Mouse (Mus musculus) T-helper 2 cell (primary cell): Measurements from ENCODE around the gene P2ry6.

Experiments
- in situ Hi-C: fragments of 300-600 bp; cut with MboI, MseI; formaldehyde crosslinking; loops from one replicate; pipeline ENCODE4 v1.15.1; 2025; ENCODE audit warnings: high pct_unique_total_duplicates

The P2ry6 gene

GRCm38 (mm10) chr7:100988092-100988491, 13.6 kb upstream of the P2ry6 start:
- in situ Hi-C loops, result no loop called here

GRCm38 (mm10) chr7:100984452-100985395, 10.3 kb upstream of the P2ry6 start:
- in situ Hi-C loops, result no loop called here

GRCm38 (mm10) chr7:100979175-100979574, 4.7 kb upstream of the P2ry6 start:
- in situ Hi-C loops, result no loop called here

- in situ Hi-C loops, result no loop called here
Observed at GRCm38 (mm10) chr7:100978171-100978570, 3.7 kb upstream of the P2ry6 start.

GRCm38 (mm10) chr7:100972875-100973274, 1.6 kb downstream of the P2ry6 start:
- in situ Hi-C loops, result no loop called here

GRCm38 (mm10) chr7:100968874-100969659, 5.4 kb downstream of the P2ry6 start:
- in situ Hi-C loops, result no loop called here

- in situ Hi-C loops, result no loop called here
Observed at GRCm38 (mm10) chr7:100968376-100968775, 6.1 kb downstream of the P2ry6 start.

GRCm38 (mm10) chr7:100967850-100968249, 6.6 kb downstream of the P2ry6 start:
- in situ Hi-C loops, result no loop called here

GRCm38 (mm10) chr7:100966014-100966413, 8.4 kb downstream of the P2ry6 start:
- in situ Hi-C loops, result no loop called here

GRCm38 (mm10) chr7:100965079-100965478, 9.4 kb downstream of the P2ry6 start:
- in situ Hi-C loops, result no loop called here

- in situ Hi-C loops, result no loop called here
Observed at GRCm38 (mm10) chr7:100964242-100964641, 10.2 kb downstream of the P2ry6 start.

- in situ Hi-C loops, result no loop called here
Observed at GRCm38 (mm10) chr7:100963381-100963780, 11.1 kb downstream of the P2ry6 start.

- in situ Hi-C loops, result no loop called here
Observed at GRCm38 (mm10) chr7:100961146-100961545, 13.3 kb downstream of the P2ry6 start.

- in situ Hi-C loops, result no loop called here
Observed at GRCm38 (mm10) chr7:100960462-100960861, 14.0 kb downstream of the P2ry6 start.

GRCm38 (mm10) chr7:100958426-100958825, 16.0 kb downstream of the P2ry6 start:
- in situ Hi-C loops, result no loop called here

GRCm38 (mm10) chr7:100952686-100953085, 21.8 kb downstream of the P2ry6 start:
- in situ Hi-C loops, result no loop called here

- in situ Hi-C loops, result no loop called here
Observed at GRCm38 (mm10) chr7:100951903-100952302, 22.5 kb downstream of the P2ry6 start.

GRCm38 (mm10) chr7:100950481-100951010, 23.9 kb downstream of the P2ry6 start:
- in situ Hi-C loops, result no loop called here

- in situ Hi-C loops, result no loop called here
Observed at GRCm38 (mm10) chr7:100950031-100950430, 24.4 kb downstream of the P2ry6 start.

GRCm38 (mm10) chr7:100944738-100945137, 29.7 kb downstream of the P2ry6 start:
- in situ Hi-C loops, result no loop called here

- in situ Hi-C loops, result no loop called here
Observed at GRCm38 (mm10) chr7:100944306-100944705, 30.1 kb downstream of the P2ry6 start.
